Mouse (Mus musculus) lung, adult 2 months (tissue): ENCODE measurements around the gene Plekhg1.

Source experiments
- CTCF ChIP-seq: fragments of 200-500 bp; IDR thresholded peaks from 2 replicates; pipeline ENCODE4 v1.5.1; 2011; ENCODE audit warnings: mild to moderate bottlenecking, low read length, control low read depth; ENCODE audit not compliant: insufficient read depth
- POLR2A ChIP-seq: fragments of 200-500 bp; IDR thresholded peaks from 2 replicates; pipeline ENCODE4 v1.6.1; 2011; ENCODE audit warnings: low read depth, mild to moderate bottlenecking, control low read depth, low read length, borderline replicate concordance; ENCODE audit errors: extremely low read depth

- TF ChIP-seq CTCF (peak; percentile 60), POLR2A (peak; percentile 40; the same call in 1 of the 2 replicates)
Measured at GRCm38 (mm10) chr10:3972981-3973588, 232.9 kb downstream of the Plekhg1 start, which contains the start of gene Mthfd1l.
